Mouse (Mus musculus) intestine, embryonic 16.5 days (tissue): ENCODE measurements at regions not wholly inside any gene's neighbourhood (a gene's known extent, or its start where the extent isn't known, plus 50 kb on each side); places are given as distances from the start of the nearest gene placed in this dataset.

Experiments used
- ATAC-seq: fragments of 200-750 bp; cut with Nextera tagmentation; 2 replicates; pipeline ENCODE4 v1.8.0; 2017; ENCODE audit warnings: moderate TSS enrichment, moderate library complexity
- H3K27ac ChIP-seq: fragments of 300-500 bp; sonication (generic); 2 replicates; pipeline ENCODE4 v1.5.1; 2014; ENCODE audit warnings: mild to moderate bottlenecking, low read length
- H3K27me3 ChIP-seq: fragments of 300-500 bp; sonication (generic); replicated peaks from 2 replicates; pipeline ENCODE4 v1.6.1; 2014; ENCODE audit warnings: low read length, control low read depth, mixed read lengths; ENCODE audit not compliant: control insufficient read depth, insufficient read depth
- H3K36me3 ChIP-seq: fragments of 300-500 bp; sonication (generic); 2 replicates; pipeline ENCODE4 v1.6.1; 2014; ENCODE audit warnings: low read length, control low read depth; ENCODE audit not compliant: control insufficient read depth, insufficient read depth
- H3K4me1 ChIP-seq: fragments of 300-500 bp; sonication (generic); 2 replicates; pipeline ENCODE4 v1.6.1; 2014; ENCODE audit warnings: low read length, control low read depth, mixed read lengths; ENCODE audit not compliant: control insufficient read depth, insufficient read depth
- H3K4me2 ChIP-seq: fragments of 300-500 bp; sonication (generic); 2 replicates; pipeline ENCODE4 v1.6.1; 2014; ENCODE audit warnings: low read depth, low read length, control low read depth
- H3K4me3 ChIP-seq: fragments of 300-500 bp; sonication (generic); 2 replicates; pipeline ENCODE4 v1.5.1; 2014; ENCODE audit warnings: mild to moderate bottlenecking, low read length
- H3K9ac ChIP-seq: fragments of 300-500 bp; sonication (generic); 2 replicates; pipeline ENCODE4 v1.6.1; 2014; ENCODE audit warnings: low read depth, low read length
- H3K9me3 ChIP-seq: fragments of 300-500 bp; sonication (generic); 2 replicates; pipeline ENCODE4 v1.6.1; 2016; ENCODE audit warnings: low read length, control low read depth; ENCODE audit not compliant: control insufficient read depth
- WGBS: fragments of 180-500 bp; shearing (Covaris S2); extraction: QIAGEN DNeasy Blood & Tissue Kit; methylation state at CpG from one replicate; pipeline ENCODE4 v1.1.7; 2014; 5-methylcytosine and 5-hydroxymethylcytosine counted together

DNA sequence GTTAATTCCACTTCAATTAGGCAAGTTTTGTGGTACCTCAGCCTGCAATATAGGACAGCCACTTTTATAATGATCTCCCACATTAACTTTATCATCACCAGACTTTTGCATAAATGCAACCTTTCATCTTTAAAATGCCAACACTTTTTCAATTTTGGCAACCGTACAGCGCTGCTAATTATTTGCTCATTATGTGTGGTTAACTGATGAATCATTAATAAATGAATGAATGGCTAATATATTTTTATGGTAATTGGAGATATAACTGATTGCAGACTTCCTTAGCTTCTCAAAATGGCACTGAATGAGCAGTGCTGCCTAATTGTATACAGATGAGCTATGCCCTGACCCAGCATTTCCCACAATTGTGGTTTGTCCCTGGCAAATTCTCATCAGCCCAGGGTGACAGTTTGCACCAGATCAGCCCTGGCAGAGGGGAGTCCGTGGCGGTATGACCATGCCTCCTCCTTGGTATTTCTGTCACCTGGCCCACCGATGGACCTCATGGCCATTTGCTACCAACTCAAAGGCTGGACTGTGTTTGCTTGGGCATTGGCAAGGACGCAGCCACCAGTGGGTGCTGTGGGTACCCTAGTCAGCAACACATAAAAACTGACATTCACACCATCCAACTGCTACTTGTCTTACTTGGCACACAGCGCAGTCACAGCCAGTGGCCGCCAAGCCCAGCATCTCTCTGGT, 173.7 kb upstream of the Lmo4 start:
- H3K9ac ChIP-seq: no peak overlapping the region
- no peaks in the 10 kb centered on the region for H3K27me3 ChIP-seq
- peaks cover 10% of the 10 kb centered on the region; the same call in 1 of the 2 replicates for H3K4me1 ChIP-seq
- WGBS: 84% methylated on average over 8 of the region's 8 CpGs
- H3K4me3 ChIP-seq: no peak overlapping the region
- no peaks in the 10 kb centered on the region for H3K9me3 ChIP-seq
- H3K27ac ChIP-seq: no peak overlapping the region
- no peak for ATAC-seq
- no peak overlapping the region for H3K4me2 ChIP-seq
- no peaks in the 10 kb centered on the region for H3K36me3 ChIP-seq

DNA sequence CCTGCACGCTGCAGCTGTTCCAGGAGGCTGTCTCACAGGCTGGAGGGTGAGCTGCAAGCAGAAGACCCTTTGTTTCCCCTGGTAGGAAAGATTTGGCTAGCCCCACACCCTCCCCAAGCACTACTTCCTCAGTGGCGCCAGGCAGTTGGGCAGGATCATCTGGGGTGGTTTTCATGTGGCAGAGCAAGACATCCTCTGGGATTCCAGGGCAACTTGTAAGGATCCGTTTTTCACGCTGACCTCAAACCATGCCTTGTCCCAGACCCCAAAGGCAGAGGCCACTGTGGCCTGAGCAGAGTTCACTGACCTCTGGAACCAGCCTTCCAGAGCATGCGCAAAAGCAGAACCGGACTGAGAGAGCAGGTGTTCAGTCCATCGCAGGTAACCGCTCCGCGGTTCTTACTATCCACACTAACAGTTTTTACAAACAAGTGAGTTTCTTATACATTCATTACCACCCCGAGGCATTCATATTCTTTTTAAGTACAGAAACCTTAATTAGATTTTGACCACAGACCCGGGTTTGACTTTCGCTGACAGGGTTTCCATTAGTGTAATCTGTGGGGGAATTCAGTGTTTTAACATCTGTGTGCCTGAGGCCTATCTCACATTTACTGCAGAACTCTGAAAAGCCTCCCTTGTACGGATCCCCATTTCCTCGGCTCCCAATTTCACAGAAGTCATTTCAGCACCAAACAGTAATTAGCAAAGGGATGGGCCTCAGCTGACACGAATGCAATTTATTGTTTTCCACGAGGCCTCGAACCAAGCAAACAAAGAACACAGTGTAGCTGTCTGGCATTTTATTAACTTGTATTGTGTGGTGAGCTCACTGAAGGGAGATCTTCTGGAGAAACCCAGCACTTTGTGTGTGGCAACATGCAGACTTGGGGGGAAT, 172.9 kb upstream of the Lmo4 start:
- H3K36me3 ChIP-seq: no peaks in the 10 kb centered on the region
- 63% methylated on average over 18 of the region's 18 CpGs for WGBS

DNA sequence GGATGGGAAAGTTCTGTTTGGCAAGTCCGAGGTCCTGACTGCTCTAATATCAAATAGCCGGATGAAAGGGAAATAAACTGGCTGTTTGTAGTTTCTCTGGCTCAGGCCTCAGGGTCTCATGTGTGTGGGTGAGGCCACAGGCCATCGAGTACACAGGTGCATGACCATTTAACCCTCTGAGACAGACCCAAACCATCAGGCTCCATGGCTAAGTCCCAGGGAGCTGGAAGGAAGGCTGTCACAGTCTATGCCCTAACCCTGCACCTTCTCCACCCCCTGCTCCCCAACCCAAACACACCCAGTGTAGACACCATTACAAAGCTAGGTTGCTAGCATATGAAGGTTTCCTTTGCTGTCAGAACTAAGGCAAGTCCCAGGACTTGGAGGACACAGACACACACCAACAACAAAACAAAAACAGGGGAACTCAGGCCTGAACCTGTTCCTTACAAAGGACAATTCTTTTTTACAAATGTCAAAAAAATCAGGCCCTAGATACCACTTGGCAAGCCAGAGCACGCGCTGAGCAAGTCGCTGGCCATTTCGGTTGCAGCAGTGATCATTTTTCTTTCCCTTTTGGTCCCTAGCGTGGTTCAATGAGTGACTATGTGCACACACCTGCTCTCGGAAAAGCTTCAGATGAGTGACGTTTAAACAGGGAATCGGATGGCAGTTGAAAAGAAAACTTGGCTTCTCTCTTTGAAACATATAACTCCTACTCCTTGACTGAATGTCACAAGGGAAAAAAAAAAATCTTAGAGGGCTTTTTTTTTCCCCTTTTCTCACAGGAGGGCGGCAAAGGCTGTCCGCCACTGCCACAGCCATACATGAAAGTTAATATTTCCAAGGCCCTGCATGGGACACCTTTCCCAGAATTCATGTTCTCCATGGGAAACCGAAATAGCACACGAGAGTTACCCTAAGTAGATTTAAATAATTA, 171.7 kb upstream of the Lmo4 start:
- H3K4me3 ChIP-seq: no peak overlapping the region
- H3K4me1 ChIP-seq: peaks cover 10% of the 10 kb centered on the region; the same call in 1 of the 2 replicates
- H3K27ac ChIP-seq: peak overlapping the region; percentile 57
- no peak overlapping the region for H3K9ac ChIP-seq
- no peak overlapping the region for H3K4me2 ChIP-seq
- no peaks in the 10 kb centered on the region for H3K36me3 ChIP-seq
- H3K27me3 ChIP-seq: no peaks in the 10 kb centered on the region
- H3K9me3 ChIP-seq: no peaks in the 10 kb centered on the region
- peak; percentile 47 for ATAC-seq
- WGBS: 75% methylated on average over 15 of the region's 15 CpGs

More for the DNA sequence above, 172.9 kb upstream of the Lmo4 start:
- Histone ChIP-seq H3K27me3 (no peaks in the 10 kb centered on the region), H3K27ac (no peak overlapping the region), H3K9ac (no peak overlapping the region), H3K4me1 (peaks cover 10% of the 10 kb centered on the region; the same call in 1 of the 2 replicates), H3K9me3 (no peaks in the 10 kb centered on the region), H3K4me3 (no peak overlapping the region), H3K4me2 (no peak overlapping the region)
- no peak for ATAC-seq

DNA sequence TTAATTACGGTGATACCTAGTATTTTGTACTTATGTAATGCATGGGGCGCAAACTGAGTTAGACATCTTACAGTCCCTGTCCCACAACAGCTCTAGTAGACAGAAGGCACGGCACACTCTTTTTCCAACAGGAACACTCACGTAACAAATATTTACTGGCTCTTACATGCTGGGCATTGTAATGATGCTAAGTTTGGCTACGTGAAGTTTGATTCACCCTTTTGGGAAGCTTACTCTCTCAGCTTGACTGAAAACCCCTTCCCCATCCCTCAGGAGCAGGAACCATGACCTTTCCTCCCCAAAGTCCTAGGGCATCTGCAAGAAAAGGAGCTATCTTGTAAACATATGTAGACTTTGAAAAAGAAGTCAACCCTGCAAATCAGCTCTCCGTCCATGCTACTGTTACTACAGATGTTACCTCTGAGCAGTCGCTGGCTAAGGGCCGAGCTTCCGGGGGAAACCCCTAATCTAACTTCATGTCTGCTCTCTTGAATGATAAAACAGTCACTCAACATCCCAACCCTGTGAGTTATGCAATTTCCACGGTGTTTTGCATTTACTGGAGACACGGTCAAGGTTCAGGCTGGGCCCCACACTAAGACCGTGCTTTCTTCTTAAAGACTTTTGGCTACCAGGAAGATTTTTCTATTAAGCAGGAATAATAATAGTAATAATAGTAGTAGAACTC, 170.8 kb upstream of the Lmo4 start:
- ATAC-seq: peak; percentile 86
- Histone ChIP-seq H3K4me2 (no peak overlapping the region), H3K27me3 (no peaks in the 10 kb centered on the region), H3K4me3 (no peak overlapping the region), H3K36me3 (no peaks in the 10 kb centered on the region), H3K27ac (peak overlapping the region; percentile 57), H3K9me3 (no peaks in the 10 kb centered on the region), H3K9ac (no peak overlapping the region), H3K4me1 (peaks cover 10% of the 10 kb centered on the region; the same call in 1 of the 2 replicates)
- WGBS: 62% methylated on average over 12 of the region's 12 CpGs

DNA sequence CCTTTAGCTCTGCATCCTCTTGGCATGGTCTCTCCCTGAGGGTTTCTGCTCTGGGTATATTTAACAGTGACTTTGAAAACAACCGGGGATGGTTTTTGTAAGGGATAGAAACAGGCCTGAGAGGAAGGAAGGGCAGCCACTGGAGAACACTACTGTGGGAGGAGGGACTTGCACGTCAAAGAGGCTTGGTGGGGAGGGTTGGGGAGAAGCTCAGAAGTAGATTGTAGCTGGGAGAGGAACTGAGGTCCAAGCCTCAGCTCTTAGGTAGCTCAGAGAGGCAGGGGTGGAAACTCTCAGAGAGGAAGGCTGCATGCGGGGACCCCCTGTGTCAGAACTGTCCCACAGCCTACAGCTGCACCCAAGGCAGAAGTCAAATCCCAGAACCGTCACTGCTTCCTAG, 163.3 kb upstream of the Lmo4 start:
- 61% methylated on average over 4 of the region's 4 CpGs for WGBS
- Histone ChIP-seq H3K9ac (no peak overlapping the region), H3K9me3 (no peaks in the 10 kb centered on the region), H3K27ac (no peak overlapping the region), H3K4me1 (0 out of 2 replicates have a peak, but pooled peaks cover 3% of the 10 kb centered on the region), H3K4me2 (no peak overlapping the region), H3K27me3 (no peaks in the 10 kb centered on the region), H3K36me3 (no peaks in the 10 kb centered on the region), H3K4me3 (no peak overlapping the region)
- no peak for ATAC-seq

DNA sequence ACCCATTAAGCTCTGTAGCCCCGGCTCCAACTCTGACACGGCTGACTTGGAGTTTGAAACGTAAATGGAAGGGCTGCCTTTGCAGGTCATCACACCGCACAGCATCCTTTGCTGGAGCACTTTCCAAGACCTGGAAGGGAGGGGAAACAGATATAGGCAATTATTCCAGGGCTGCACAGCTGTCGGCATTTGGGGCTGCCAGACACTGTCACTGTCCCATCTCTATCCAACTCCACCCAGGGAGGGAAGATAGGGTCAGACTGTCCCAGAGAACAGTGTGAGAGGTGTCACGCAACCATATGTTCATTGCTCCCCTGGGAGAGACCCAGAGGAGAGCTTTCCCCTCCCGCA, 162.7 kb upstream of the Lmo4 start:
- no peak for ATAC-seq
- no peak overlapping the region for H3K9ac ChIP-seq
- no peak overlapping the region for H3K27ac ChIP-seq
- WGBS: 34% methylated on average over 7 of the region's 7 CpGs
- peak overlapping the region; percentile 43 for H3K4me2 ChIP-seq
- H3K4me1 ChIP-seq: 0 out of 2 replicates have a peak, but pooled peaks cover 3% of the 10 kb centered on the region
- no peaks in the 10 kb centered on the region for H3K36me3 ChIP-seq
- no peak overlapping the region for H3K4me3 ChIP-seq
- no peaks in the 10 kb centered on the region for H3K27me3 ChIP-seq
- no peaks in the 10 kb centered on the region for H3K9me3 ChIP-seq

DNA sequence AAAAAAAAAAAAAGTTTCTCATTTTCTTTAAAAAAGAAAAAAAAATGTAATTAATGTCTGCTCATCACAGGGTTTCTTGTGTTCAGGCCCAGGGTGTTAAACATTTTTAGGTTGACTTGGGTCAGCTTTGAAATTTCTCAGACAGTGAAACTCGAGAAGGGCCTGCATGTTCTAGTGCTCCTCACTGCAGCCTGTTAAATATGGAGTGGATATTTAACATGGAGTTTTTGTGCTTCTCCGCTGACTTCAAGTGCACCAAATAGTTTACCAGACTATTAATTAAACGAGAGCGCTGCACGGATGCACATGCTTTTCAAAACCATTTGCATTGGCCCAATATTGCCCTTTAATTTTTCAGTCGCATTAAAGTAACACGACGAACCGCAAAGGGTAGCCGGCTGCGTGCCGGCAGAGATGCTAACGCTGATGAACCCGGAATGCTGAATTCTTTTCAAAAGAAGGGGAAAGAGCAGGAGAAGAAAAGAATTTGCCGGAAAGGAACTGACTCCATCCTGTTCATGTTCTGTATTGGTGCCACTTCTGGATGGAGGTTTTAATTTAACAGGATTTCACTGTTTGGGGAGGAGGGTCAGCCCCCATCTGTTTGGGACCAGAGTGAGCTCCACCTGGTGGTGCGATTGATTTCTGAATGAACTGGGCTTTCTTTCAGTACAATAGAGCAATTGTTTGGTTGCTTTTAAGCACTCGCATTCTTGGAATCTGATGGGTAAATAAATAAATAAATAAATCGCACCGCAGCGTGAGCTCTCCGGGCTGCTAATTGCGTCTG, 162.2 kb upstream of the Lmo4 start:
- Histone ChIP-seq H3K4me2 (peak overlapping the region; percentile 43), H3K27me3 (no peaks in the 10 kb centered on the region), H3K27ac (no peak overlapping the region), H3K36me3 (no peaks in the 10 kb centered on the region), H3K4me1 (0 out of 2 replicates have a peak, but pooled peaks cover 3% of the 10 kb centered on the region), H3K9ac (no peak overlapping the region), H3K9me3 (no peaks in the 10 kb centered on the region), H3K4me3 (peak overlapping the region; percentile 15; the same call in 1 of the 2 replicates)
- ATAC-seq: no peak
- 40% methylated on average over 22 of the region's 22 CpGs for WGBS

DNA sequence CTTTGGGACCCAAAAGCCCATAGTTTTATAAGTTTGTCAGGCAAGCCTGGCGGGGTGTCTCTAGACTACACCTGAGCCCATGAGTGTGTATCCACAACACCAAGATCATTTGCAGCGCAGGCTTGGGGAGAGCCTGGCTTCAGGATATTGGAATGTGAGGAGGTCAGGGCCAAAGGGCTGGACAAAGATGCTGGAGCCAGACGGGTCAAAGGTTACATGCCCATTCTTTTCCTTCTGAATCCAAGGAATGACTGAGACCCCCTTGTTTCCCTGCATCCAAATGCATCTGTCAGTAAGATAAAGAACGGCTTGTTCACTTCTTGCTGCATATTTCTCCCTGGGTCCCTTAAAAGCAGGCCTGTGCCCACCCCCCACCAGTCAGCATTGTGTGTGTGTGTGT, 160.9 kb upstream of the Lmo4 start:
- H3K4me1 ChIP-seq: 0 out of 2 replicates have a peak, but pooled peaks cover 3% of the 10 kb centered on the region
- H3K27ac ChIP-seq: no peak overlapping the region
- no peak overlapping the region for H3K9ac ChIP-seq
- no peaks in the 10 kb centered on the region for H3K36me3 ChIP-seq
- no peaks in the 10 kb centered on the region for H3K9me3 ChIP-seq
- H3K4me2 ChIP-seq: no peak overlapping the region
- no peaks in the 10 kb centered on the region for H3K27me3 ChIP-seq
- WGBS: 72% methylated on average over 4 of the region's 4 CpGs
- H3K4me3 ChIP-seq: no peak overlapping the region
- no peak for ATAC-seq
